Mouse (Mus musculus): ENCODE results near the gene Mga. TPM values are rescaled to one million over a fixed set of nuclear protein-coding genes. Genes with fewer than 3 reads are reported as not detected.

Mga gene
- polyA plus RNA-seq (2012; fragmentation: generic; extraction: Trizol) = 3.3 TPM
- long read RNA-seq, experiment 1, partial matches to known transcripts = 2 of 4 reads
- long read RNA-seq, experiment 1, other reads (novel, unspliced or antisense) = 2 of 4 reads
- long read RNA-seq, experiment 2, partial matches to known transcripts = 22 of 45 reads
- long read RNA-seq, experiment 2, other reads (novel, unspliced or antisense) = 21 of 45 reads

GRCm38 (mm10) chr2:119897090-119897732 is at the start of gene Mga:
Gene Mga (plus strand): TSS chr2:119897228.
- TF ChIP-seq USF1 (IDR thresholded peaks at IDR 0.05; ENCODE audit: low read depth) (no peak), MYOD1 (IDR thresholded peaks at IDR 0.05; ENCODE audit: control insufficient read depth, insufficient read length, low read depth) (no peak), MYOG (IDR thresholded peaks at IDR 0.05; ENCODE audit: control insufficient read depth, extremely low read depth, insufficient read length) (no peak), FOSL1 (IDR thresholded peaks at IDR 0.05; ENCODE audit: insufficient read depth, low read length, poor library complexity, severe bottlenecking) (no peak), MAX (IDR thresholded peaks at IDR 0.05) (peak; percentile 76), CEBPB (IDR thresholded peaks at IDR 0.05; ENCODE audit: low read depth) (no peak), CTCF (IDR thresholded peaks at IDR 0.05; ENCODE audit: control insufficient read depth, insufficient read depth, insufficient read length) (no peak)
- Histone ChIP-seq H3K79me2 (ENCODE audit: control insufficient read depth, insufficient read depth) (peaks cover 61% of the 10 kb centered on the region), H3K36me3 (ENCODE audit: control insufficient read depth, insufficient read depth) (peaks cover 2% of the 10 kb centered on the region), H3ac (ENCODE audit: control insufficient read depth, insufficient read length, low read depth) (peak within 1 kb of the TSS; percentile 48), H3K4me3 (ENCODE audit: insufficient read depth, poor library complexity, severe bottlenecking) (peak within 1 kb of the TSS; percentile 28), H3K27me3 (ENCODE audit: control insufficient read depth, insufficient read depth, insufficient read length) (no peaks in the 10 kb centered on the region), H3K79me3 (ENCODE audit: low read depth) (peaks cover 44% of the 10 kb centered on the region)

- Histone ChIP-seq H3K27me3 (ENCODE audit: control insufficient read depth, insufficient read depth, insufficient read length) (no peaks in the 10 kb centered on the region), H3K4me3 (ENCODE audit: insufficient read depth, poor library complexity, severe bottlenecking) (no peak overlapping the region), H3K36me3 (ENCODE audit: control insufficient read depth, insufficient read depth) (no peaks in the 10 kb centered on the region), H3K79me3 (ENCODE audit: low read depth) (no peaks in the 10 kb centered on the region), H3K79me2 (ENCODE audit: control insufficient read depth, insufficient read depth) (no peaks in the 10 kb centered on the region), H3ac (ENCODE audit: control insufficient read depth, insufficient read length, low read depth) (no peak overlapping the region)
- TF ChIP-seq MYOD1 (IDR thresholded peaks at IDR 0.05; ENCODE audit: control insufficient read depth, insufficient read length, low read depth) (no peak), USF1 (IDR thresholded peaks at IDR 0.05; ENCODE audit: low read depth) (no peak), MAX (IDR thresholded peaks at IDR 0.05) (no peak), MYOG (IDR thresholded peaks at IDR 0.05; ENCODE audit: control insufficient read depth, extremely low read depth, insufficient read length) (no peak), CTCF (IDR thresholded peaks at IDR 0.05; ENCODE audit: control insufficient read depth, insufficient read depth, insufficient read length) (no peak), CEBPB (IDR thresholded peaks at IDR 0.05; ENCODE audit: low read depth) (no peak), FOSL1 (IDR thresholded peaks at IDR 0.05; ENCODE audit: insufficient read depth, low read length, poor library complexity, severe bottlenecking) (no peak)
Observed at GRCm38 (mm10) chr2:119853811-119854210, 43.2 kb upstream of the Mga start.

GRCm38 (mm10) chr2:119855310-119855850 is 41.6 kb upstream of the Mga start:
- no peak overlapping the region for H3ac ChIP-seq (ENCODE audit: control insufficient read depth, insufficient read length, low read depth)

GRCm38 (mm10) chr2:119857341-119857740 is 39.7 kb upstream of the Mga start:
- TF ChIP-seq FOSL1 (IDR thresholded peaks at IDR 0.05; ENCODE audit: insufficient read depth, low read length, poor library complexity, severe bottlenecking) = no peak
- no peak for TF ChIP-seq MYOD1 (IDR thresholded peaks at IDR 0.05; ENCODE audit: control insufficient read depth, insufficient read length, low read depth)
- no peak for TF ChIP-seq USF1 (IDR thresholded peaks at IDR 0.05; ENCODE audit: low read depth)
- no peak for TF ChIP-seq CTCF (IDR thresholded peaks at IDR 0.05; ENCODE audit: control insufficient read depth, insufficient read depth, insufficient read length)
- no peak for TF ChIP-seq MYOG (IDR thresholded peaks at IDR 0.05; ENCODE audit: control insufficient read depth, extremely low read depth, insufficient read length)
- TF ChIP-seq CEBPB (IDR thresholded peaks at IDR 0.05; ENCODE audit: low read depth) = no peak
- TF ChIP-seq MAX (IDR thresholded peaks at IDR 0.05) = no peak
- H3K79me3 ChIP-seq (ENCODE audit: low read depth) = no peaks in the 10 kb centered on the region
- H3K4me3 ChIP-seq (ENCODE audit: insufficient read depth, poor library complexity, severe bottlenecking) = no peak overlapping the region
- no peaks in the 10 kb centered on the region for H3K27me3 ChIP-seq (ENCODE audit: control insufficient read depth, insufficient read depth, insufficient read length)
- no peaks in the 10 kb centered on the region for H3K36me3 ChIP-seq (ENCODE audit: control insufficient read depth, insufficient read depth)
- no peak overlapping the region for H3ac ChIP-seq (ENCODE audit: control insufficient read depth, insufficient read length, low read depth)
- H3K79me2 ChIP-seq (ENCODE audit: control insufficient read depth, insufficient read depth) = no peaks in the 10 kb centered on the region

More at GRCm38 (mm10) chr2:119855310-119855850, 41.6 kb upstream of the Mga start:
- TF ChIP-seq FOSL1 (IDR thresholded peaks at IDR 0.05; ENCODE audit: insufficient read depth, low read length, poor library complexity, severe bottlenecking) (no peak), USF1 (IDR thresholded peaks at IDR 0.05; ENCODE audit: low read depth) (no peak), MAX (IDR thresholded peaks at IDR 0.05) (no peak), CEBPB (IDR thresholded peaks at IDR 0.05; ENCODE audit: low read depth) (no peak), MYOG (IDR thresholded peaks at IDR 0.05; ENCODE audit: control insufficient read depth, extremely low read depth, insufficient read length) (no peak), CTCF (IDR thresholded peaks at IDR 0.05; ENCODE audit: control insufficient read depth, insufficient read depth, insufficient read length) (no peak), MYOD1 (IDR thresholded peaks at IDR 0.05; ENCODE audit: control insufficient read depth, insufficient read length, low read depth) (no peak)
- no peak overlapping the region for H3K4me3 ChIP-seq (ENCODE audit: insufficient read depth, poor library complexity, severe bottlenecking)
- no peaks in the 10 kb centered on the region for H3K79me2 ChIP-seq (ENCODE audit: control insufficient read depth, insufficient read depth)
- no peaks in the 10 kb centered on the region for H3K27me3 ChIP-seq (ENCODE audit: control insufficient read depth, insufficient read depth, insufficient read length)
- no peaks in the 10 kb centered on the region for H3K79me3 ChIP-seq (ENCODE audit: low read depth)
- H3K36me3 ChIP-seq (ENCODE audit: control insufficient read depth, insufficient read depth) = no peaks in the 10 kb centered on the region

- no peak for TF ChIP-seq FOSL1 (IDR thresholded peaks at IDR 0.05; ENCODE audit: insufficient read depth, low read length, poor library complexity, severe bottlenecking)
- TF ChIP-seq USF1 (IDR thresholded peaks at IDR 0.05; ENCODE audit: low read depth) = no peak
- no peak for TF ChIP-seq CTCF (IDR thresholded peaks at IDR 0.05; ENCODE audit: control insufficient read depth, insufficient read depth, insufficient read length)
- TF ChIP-seq MYOG (IDR thresholded peaks at IDR 0.05; ENCODE audit: control insufficient read depth, extremely low read depth, insufficient read length) = no peak
- TF ChIP-seq MYOD1 (IDR thresholded peaks at IDR 0.05; ENCODE audit: control insufficient read depth, insufficient read length, low read depth) = no peak
- no peak for TF ChIP-seq MAX (IDR thresholded peaks at IDR 0.05)
- TF ChIP-seq CEBPB (IDR thresholded peaks at IDR 0.05; ENCODE audit: low read depth) = no peak
- Histone ChIP-seq H3ac (ENCODE audit: control insufficient read depth, insufficient read length, low read depth) (no peak overlapping the region), H3K79me3 (ENCODE audit: low read depth) (no peaks in the 10 kb centered on the region), H3K36me3 (ENCODE audit: control insufficient read depth, insufficient read depth) (no peaks in the 10 kb centered on the region), H3K27me3 (ENCODE audit: control insufficient read depth, insufficient read depth, insufficient read length) (peaks cover 7% of the 10 kb centered on the region), H3K79me2 (ENCODE audit: control insufficient read depth, insufficient read depth) (no peaks in the 10 kb centered on the region), H3K4me3 (ENCODE audit: insufficient read depth, poor library complexity, severe bottlenecking) (no peak overlapping the region)
Observed at GRCm38 (mm10) chr2:119864484-119864883, 32.5 kb upstream of the Mga start.
